Mouse (Mus musculus) forebrain, embryonic 10.5 days (tissue): ENCODE data around the gene Uaca. TPM values are rescaled to one million over a fixed set of nuclear protein-coding genes. Genes with fewer than 3 reads are reported as not detected.

Experiments used
- DNase-seq: peaks from one replicate; pipeline ENCODE4 v3.0.0-alpha.2; 2017; ENCODE audit warnings: low spot score; ENCODE audit errors: extremely low spot score
- H3K27ac ChIP-seq: fragments of 300-500 bp; sonication (generic); 2 replicates; pipeline ENCODE4 v1.5.1; 2016; ENCODE audit warnings: mild to moderate bottlenecking
- H3K27me3 ChIP-seq: fragments of 300-500 bp; sonication (generic); 2 replicates; pipeline ENCODE4 v1.6.1; 2016; ENCODE audit warnings: mild to moderate bottlenecking; ENCODE audit not compliant: poor library complexity, severe bottlenecking
- H3K36me3 ChIP-seq: fragments of 300-500 bp; sonication (generic); replicated peaks from 2 replicates; pipeline ENCODE4 v1.6.1; 2016; ENCODE audit warnings: mild to moderate bottlenecking, moderate library complexity
- H3K4me1 ChIP-seq: fragments of 300-500 bp; sonication (generic); 2 replicates; pipeline ENCODE4 v1.6.1; 2016
- H3K4me3 ChIP-seq: fragments of 300-500 bp; sonication (generic); 2 replicates; pipeline ENCODE4 v1.5.1; 2016; ENCODE audit warnings: mild to moderate bottlenecking, moderate library complexity
- H3K9me3 ChIP-seq: fragments of 300-500 bp; sonication (generic); 2 replicates; pipeline ENCODE4 v1.6.1; 2016; ENCODE audit warnings: mild to moderate bottlenecking, moderate library complexity
- WGBS: fragments of 180-500 bp; shearing (Covaris S2); methylation state at CpG from one replicate; pipeline ENCODE4 v1.1.7; 2016; 5-methylcytosine and 5-hydroxymethylcytosine counted together
- polyA plus RNA-seq: library from polyadenylated mRNA; unstranded; fragments of >200 nt; fragmentation: Nextera tagmentation; extraction: Ambion mirVana; gene quantifications from 2 replicates; pipeline ENCODE4 v1.2.1, GENCODE M21; 2016

Gene Uaca
- polyA plus RNA-seq, 1 experiment from 2014 or later, result 33.1 TPM

DNA sequence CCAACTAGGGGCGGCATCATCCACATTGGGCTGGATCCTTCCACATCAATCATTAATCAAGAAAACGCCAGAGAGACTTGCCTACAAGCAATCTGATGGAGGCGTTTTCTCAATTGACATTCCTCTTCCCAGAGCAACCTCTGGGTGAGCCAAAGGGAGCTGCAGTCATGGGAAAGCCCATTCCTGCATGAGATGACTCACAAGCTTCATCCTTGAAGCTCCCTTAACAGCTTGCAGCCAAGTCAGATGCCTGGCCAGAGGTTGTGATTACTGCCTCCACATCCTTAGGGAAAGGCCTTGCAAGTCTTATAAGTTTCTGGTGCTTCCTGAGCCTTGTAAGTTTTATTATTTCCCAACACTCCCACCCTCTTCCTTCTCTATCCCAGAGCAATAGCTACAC lies 119.3 kb downstream of the Uaca start:
- 89% methylated on average over 3 of the region's 3 CpGs for WGBS
- peaks cover 1% of the 10 kb centered on the region; the same call in 1 of the 2 replicates for H3K4me1 ChIP-seq
- H3K27ac ChIP-seq, result no peak overlapping the region
- no peak for DNase-seq
- H3K27me3 ChIP-seq, result no peaks in the 10 kb centered on the region
- H3K9me3 ChIP-seq, result no peaks in the 10 kb centered on the region
- no peaks in the 10 kb centered on the region for H3K36me3 ChIP-seq
- H3K4me3 ChIP-seq, result no peak overlapping the region

DNA sequence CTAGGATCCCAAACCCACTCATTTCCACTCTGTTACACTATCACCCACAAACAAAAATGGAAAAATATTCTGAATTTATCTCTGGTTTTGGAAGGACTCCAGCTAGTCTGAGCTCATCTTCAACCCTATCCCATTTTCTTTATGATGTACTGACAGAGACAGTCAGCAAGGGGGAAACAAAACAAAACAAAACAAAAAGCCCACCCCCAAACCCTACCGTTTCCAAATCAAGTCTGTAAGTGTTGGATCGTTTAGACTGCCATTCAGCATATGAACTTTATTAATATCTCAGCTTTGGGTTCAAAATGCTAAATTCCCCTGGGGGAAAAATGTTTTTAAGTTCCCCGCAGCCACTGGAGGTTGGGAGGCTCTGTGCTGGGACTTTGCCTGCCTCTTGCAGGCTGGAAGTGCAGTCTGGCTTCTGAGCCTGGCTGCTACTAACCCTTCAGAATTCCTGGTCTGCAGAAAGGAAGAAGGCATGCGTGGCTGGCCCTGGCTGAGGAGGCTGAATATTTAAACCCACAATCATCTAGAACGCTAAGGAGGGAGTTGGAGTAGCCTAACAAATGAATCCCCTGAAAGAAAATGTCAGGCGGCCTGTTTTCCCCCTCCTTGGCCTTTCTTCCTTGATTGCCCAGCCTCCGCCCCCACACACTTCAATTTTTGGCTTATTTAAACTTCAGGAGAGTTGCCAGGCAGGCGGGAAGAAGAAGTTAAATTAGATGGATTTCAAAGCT lies 125.8 kb downstream of the Uaca start:
- no peaks in the 10 kb centered on the region for H3K27me3 ChIP-seq
- H3K9me3 ChIP-seq, result no peaks in the 10 kb centered on the region
- no peak overlapping the region for H3K4me3 ChIP-seq
- no peaks in the 10 kb centered on the region for H3K36me3 ChIP-seq
- WGBS, result 67% methylated on average over 8 of the region's 8 CpGs
- H3K4me1 ChIP-seq, result peaks cover 24% of the 10 kb centered on the region
- peak overlapping the region; percentile 41; the same call in 1 of the 2 replicates for H3K27ac ChIP-seq
- no peak for DNase-seq

DNA sequence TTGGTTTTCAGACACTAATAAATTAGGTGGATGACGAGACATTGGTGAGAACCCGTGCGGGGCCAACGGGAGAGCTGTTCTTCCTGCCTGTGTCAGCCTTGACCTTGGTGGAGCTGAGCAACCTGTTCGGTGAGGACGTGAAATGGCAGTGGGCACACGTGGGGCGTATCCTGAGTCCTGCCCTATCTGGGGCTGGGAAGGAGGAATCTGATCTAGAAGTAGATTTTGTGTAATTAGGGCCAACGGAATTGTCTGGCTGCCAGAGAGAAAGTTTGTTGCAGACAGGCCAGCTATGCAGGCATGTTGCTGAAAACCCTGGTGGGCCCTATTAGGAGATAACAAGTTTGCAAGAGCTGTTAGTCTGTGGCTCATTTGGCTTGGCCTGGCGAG lies 126.3 kb downstream of the Uaca start:
- 85% methylated on average over 10 of the region's 10 CpGs for WGBS
- Histone ChIP-seq H3K4me3 (no peak overlapping the region), H3K9me3 (no peaks in the 10 kb centered on the region), H3K36me3 (no peaks in the 10 kb centered on the region), H3K27me3 (no peaks in the 10 kb centered on the region), H3K4me1 (peaks cover 24% of the 10 kb centered on the region), H3K27ac (0 out of 2 replicates have a peak overlapping the region, but pooled peaks have one; percentile 41)
- no peak for DNase-seq

DNA sequence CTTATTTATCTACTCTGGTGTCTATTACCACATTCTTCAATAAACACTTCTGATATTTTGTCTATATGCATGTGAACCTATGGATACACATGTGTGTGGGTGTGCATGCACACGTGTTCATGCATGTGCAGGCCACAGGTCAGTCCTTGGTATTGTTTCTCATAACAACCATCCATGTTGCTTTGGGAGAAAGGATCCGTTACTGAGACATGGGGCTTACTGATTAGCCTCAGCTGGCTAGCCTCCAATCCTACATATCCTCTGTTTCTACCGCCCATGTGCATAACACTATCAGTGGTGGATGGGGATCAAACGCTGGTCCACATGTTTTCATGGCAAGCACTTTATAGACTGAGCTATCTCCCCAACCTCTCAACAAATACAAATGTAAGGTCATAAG lies 126.9 kb downstream of the Uaca start:
- Histone ChIP-seq H3K4me3 (no peak overlapping the region), H3K9me3 (no peaks in the 10 kb centered on the region), H3K4me1 (peaks cover 28% of the 10 kb centered on the region), H3K27me3 (no peaks in the 10 kb centered on the region), H3K27ac (no peak overlapping the region), H3K36me3 (no peaks in the 10 kb centered on the region)
- WGBS, result 92% methylated on average over 4 of the region's 4 CpGs
- DNase-seq, result no peak

DNA sequence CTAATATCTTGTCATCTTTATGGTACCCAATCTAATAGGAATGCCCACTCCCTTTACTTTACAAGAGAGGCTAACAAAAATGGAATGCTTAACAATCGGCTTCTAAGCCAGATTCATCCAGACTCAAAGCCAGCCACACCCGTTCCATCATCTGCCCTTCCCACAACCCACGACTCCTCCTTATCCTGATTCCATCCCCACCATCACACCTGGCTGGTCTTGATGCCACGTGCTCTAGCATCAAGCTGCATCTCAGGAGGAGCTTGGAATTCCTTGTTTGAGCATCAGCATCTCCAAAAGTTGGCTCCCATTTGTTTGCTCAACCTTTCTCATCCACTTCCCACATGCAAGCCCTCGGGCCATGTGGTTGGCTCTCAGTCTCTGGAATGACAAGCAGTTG lies 127.5 kb downstream of the Uaca start:
- H3K4me3 ChIP-seq, result no peak overlapping the region
- no peak overlapping the region for H3K27ac ChIP-seq
- DNase-seq, result no peak
- no peaks in the 10 kb centered on the region for H3K36me3 ChIP-seq
- no peaks in the 10 kb centered on the region for H3K9me3 ChIP-seq
- H3K4me1 ChIP-seq, result peaks cover 30% of the 10 kb centered on the region
- 91% methylated on average over 5 of the region's 5 CpGs for WGBS
- no peaks in the 10 kb centered on the region for H3K27me3 ChIP-seq

DNA sequence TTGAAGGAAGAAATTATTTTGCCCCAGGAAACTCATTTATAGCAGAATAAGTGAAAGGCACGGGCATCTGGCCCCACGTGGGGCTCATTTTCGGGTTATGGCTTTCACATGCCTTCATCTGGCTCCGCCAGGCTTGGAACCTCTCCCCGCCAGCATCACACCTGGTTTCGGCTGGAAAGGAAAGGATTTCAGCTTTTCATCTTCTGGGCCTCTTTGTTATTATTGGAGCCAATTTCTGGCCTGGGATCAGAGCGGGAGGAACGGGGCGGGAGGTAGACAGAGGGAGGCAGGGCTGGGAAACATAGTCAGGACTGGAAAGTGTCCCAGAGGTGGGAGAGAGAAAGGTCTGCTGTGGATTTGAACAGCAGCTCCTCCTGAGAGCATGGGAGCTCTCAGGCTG lies 132.0 kb downstream of the Uaca start:
- Histone ChIP-seq H3K27me3 (no peaks in the 10 kb centered on the region), H3K36me3 (no peaks in the 10 kb centered on the region), H3K27ac (no peak overlapping the region), H3K9me3 (no peaks in the 10 kb centered on the region), H3K4me3 (no peak overlapping the region), H3K4me1 (peaks cover 10% of the 10 kb centered on the region; the same call in 1 of the 2 replicates)
- WGBS, result 86% methylated on average over 9 of the region's 9 CpGs
- DNase-seq, result no peak

DNA sequence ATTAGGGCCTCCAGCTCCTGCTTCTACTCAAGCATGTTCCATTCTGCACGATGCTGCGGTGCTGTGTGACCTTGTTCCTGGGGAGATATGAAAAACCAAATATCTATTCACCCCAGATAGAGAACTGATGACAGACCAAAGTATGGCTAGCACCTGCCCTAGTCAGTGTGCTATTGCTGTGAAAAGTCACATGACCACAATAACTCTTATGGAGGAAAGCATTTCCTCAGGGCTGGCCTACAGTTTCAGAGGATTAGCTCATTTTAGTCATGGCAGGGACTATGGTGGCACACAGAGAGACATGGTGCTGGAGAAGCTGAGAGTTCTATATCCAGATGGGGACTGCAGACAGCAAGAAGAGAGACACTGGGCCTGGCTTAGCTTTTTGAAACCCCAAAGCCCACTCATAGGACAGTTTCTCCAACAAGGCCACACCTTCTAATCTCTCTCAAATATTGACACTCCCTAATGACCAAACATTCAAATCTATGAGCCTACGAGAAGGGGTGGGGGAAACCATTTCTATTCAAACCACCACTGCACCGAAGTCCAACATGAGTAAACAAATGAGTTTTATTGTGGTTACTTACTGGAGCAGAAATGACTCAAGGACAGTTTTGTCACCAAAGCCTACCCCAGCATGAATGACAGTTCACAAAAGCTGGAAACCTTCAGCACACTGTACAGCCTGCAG lies 135.1 kb downstream of the Uaca start:
- no peak for DNase-seq
- H3K27ac ChIP-seq, result no peak overlapping the region
- H3K4me1 ChIP-seq, result peaks cover 10% of the 10 kb centered on the region; the same call in 1 of the 2 replicates
- H3K9me3 ChIP-seq, result no peaks in the 10 kb centered on the region
- no peaks in the 10 kb centered on the region for H3K36me3 ChIP-seq
- H3K4me3 ChIP-seq, result no peak overlapping the region
- H3K27me3 ChIP-seq, result no peaks in the 10 kb centered on the region; the same call in 1 of the 2 replicates
- 77% methylated on average over 4 of the region's 4 CpGs for WGBS

Other genes starting within 250 kb of the Uaca start
- 29.7 and 31.7 TPM in 2 replicates for gene Lrrc49, start 106.4 kb upstream of the Uaca start, polyA plus RNA-seq
- 0.74 and 0.82 TPM in 2 replicates for gene Larp6, start 81.6 kb upstream of the Uaca start, polyA plus RNA-seq